Comparison of ENCODE assay signal across 9 mouse cellular contexts in the genomic region with DNA sequence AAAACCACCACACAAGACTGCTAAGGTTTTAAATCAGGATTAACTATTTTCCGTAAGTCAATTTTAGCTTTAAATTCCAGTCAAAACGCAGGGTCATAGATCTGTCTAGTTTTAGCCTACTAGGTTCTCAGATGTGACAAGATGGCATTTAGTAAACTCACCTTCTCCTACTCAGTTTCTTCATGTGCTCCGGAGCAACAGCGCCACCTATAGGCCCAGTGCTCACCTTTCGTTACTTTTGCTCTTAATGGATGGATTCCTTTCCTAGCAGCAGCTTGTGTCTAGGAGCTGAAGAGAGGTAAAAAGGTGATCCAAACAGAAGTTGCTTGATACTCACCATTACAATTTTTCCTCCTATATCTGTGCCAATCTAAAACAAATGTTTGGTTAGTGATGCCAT. TPM values are rescaled to one million over a fixed set of nuclear protein-coding genes. Genes with fewer than 3 reads are reported as not detected.
DNase-seq lines count a peak whose midpoint lies in the region; ATAC-seq and TF ChIP-seq lines count a peak whose summit lies in the region.
"Had no signal": no experiment of that assay in that cellular context is flagged by ENCODE, and none has a peak within 500 bp of the region (broad histone marks: within the 10 kb centered on the region; RNA-seq: fewer than 3 reads in every experiment).

No protein-coding gene starts in this region.

- no peaks in the 10 kb centered on the region for H3K9me3 ChIP-seq in heart, embryonic 11.5 days (replicated peaks; ENCODE audit: control insufficient read depth, low read length)
- H3K9me3 ChIP-seq: neural tube, embryonic 12.5 days had no signal

- H3K4me3 ChIP-seq in heart, embryonic 11.5 days (ENCODE audit: low read depth, low read length), result no peak overlapping the region
- H3K4me3 ChIP-seq in embryonic fibroblast, embryonic 13.5 days (ENCODE audit: insufficient read depth, low read length), result no peak overlapping the region
- H3K4me3 ChIP-seq: neural tube, embryonic 12.5 days had no signal

- no peak for TF ChIP-seq POLR2A in embryonic fibroblast, embryonic 13.5 days (IDR thresholded peaks at IDR 0.05; ENCODE audit: low read depth, low read length)

- peak; percentile 70 for TF ChIP-seq CTCF in embryonic fibroblast, embryonic 13.5 days (IDR thresholded peaks at IDR 0.05; ENCODE audit: borderline replicate concordance, insufficient read depth, low read length)

- DNase-seq in heart, adult 18-20 months, result peak; percentile 62 to 82
- DNase-seq in adrenal gland, postnatal 4 days (ENCODE audit: low spot score in 2 of 2), result peak; percentile 37 to 55
- DNase-seq in left cerebral cortex, adult 18-20 months (ENCODE audit: low spot score in 2 of 2), result peak; percentile 85 to 90
- peak; percentile 84 to 94 for DNase-seq in spleen, postnatal 10 days (ENCODE audit: low spot score in 2 of 2)

- H3K9ac ChIP-seq in heart, embryonic 11.5 days (ENCODE audit: low read depth, low read length), result no peak overlapping the region
- H3K9ac ChIP-seq: neural tube, embryonic 12.5 days had no signal

- 13% methylated on average over 5 of the region's 5 CpGs for WGBS in heart, embryonic 11.5 days (ENCODE audit: insufficient replicate concordance)

- H3K36me3 ChIP-seq in heart, embryonic 11.5 days (ENCODE audit: control insufficient read depth, insufficient read depth, low read length), result no peaks in the 10 kb centered on the region
- H3K36me3 ChIP-seq: neural tube, embryonic 12.5 days had no signal

- H3K27me3 ChIP-seq in heart, embryonic 11.5 days (ENCODE audit: control insufficient read depth, insufficient read depth, low read length), result no peaks in the 10 kb centered on the region
- H3K27me3 ChIP-seq: neural tube, embryonic 12.5 days had no signal

- no peak overlapping the region for H3K27ac ChIP-seq in heart, embryonic 11.5 days (ENCODE audit: low read depth, low read length)
- no peak overlapping the region for H3K27ac ChIP-seq in embryonic fibroblast, embryonic 13.5 days (ENCODE audit: insufficient read depth, low read length)
- H3K27ac ChIP-seq: neural tube, embryonic 12.5 days had no signal

- H3K4me1 ChIP-seq in heart, embryonic 11.5 days (ENCODE audit: control insufficient read depth, insufficient read depth, low read length), result no peaks in the 10 kb centered on the region
- H3K4me1 ChIP-seq in embryonic fibroblast, embryonic 13.5 days (ENCODE audit: control insufficient read depth, insufficient read depth, low read length), result no peaks in the 10 kb centered on the region
- H3K4me1 ChIP-seq: neural tube, embryonic 12.5 days had no signal

- no peak overlapping the region for H3K4me2 ChIP-seq in heart, embryonic 11.5 days
- H3K4me2 ChIP-seq: neural tube, embryonic 12.5 days had no signal

- ATAC-seq in heart, embryonic 11.5 days (replicated peaks; ENCODE audit: insufficient number of reproducible peaks, low FRiP score, low TSS enrichment), result no peak
- peak; percentile 98 for ATAC-seq in hematopoietic stem cell, adult 5-6 weeks (replicated peaks in 1 of 2; ENCODE audit: insufficient read depth in 1 of 2, low FRiP score in 2 of 2, low TSS enrichment in 1 of 2, low read depth in 1 of 2, poor library complexity in 2 of 2, severe bottlenecking in 2 of 2)
- peak; percentile 90 for ATAC-seq in megakaryocyte-erythroid progenitor cell, adult 5-6 weeks (replicated peaks; ENCODE audit: low FRiP score, low TSS enrichment, poor library complexity, severe bottlenecking)

RNA-seq across cellular contexts. Expression of gene Herc2, which starts 7.6 kb away (rescaled TPM):
- 10 to 100 TPM; 37.6 to 38.2 TPM for total RNA-seq in heart, adult 18-20 months (2021)
- polyA plus RNA-seq in heart, embryonic 11.5 days (2014; fragmentation: Nextera tagmentation; extraction: Ambion mirVana), result 14.5 and 21.1 TPM in 2 replicates
- total RNA-seq in adrenal gland, postnatal 4 days (2021), result 10 to 100 TPM; 45.0 to 49.7 TPM
- 55.5 and 58.3 TPM in 2 replicates for polyA plus RNA-seq in embryonic fibroblast, embryonic 13.5 days (2011; ENCODE audit: insufficient read length, low read depth, missing spikeins)
- 32.1 and 59.7 TPM in 2 replicates for total RNA-seq in hematopoietic stem cell, adult 5-6 weeks (2017)
- 100 to 1,000 TPM; 128 to 129 TPM for total RNA-seq in left cerebral cortex, adult 18-20 months (2021)
- 41.7 and 59.7 TPM in 2 replicates for total RNA-seq in megakaryocyte-erythroid progenitor cell, adult 5-6 weeks (2014; fragmentation: Nextera tagmentation)
- 30.8 and 51.5 TPM in 2 replicates for total RNA-seq in megakaryocyte-erythroid progenitor cell, adult 5-6 weeks (2017)

RNA-seq across cellular contexts. Expression of gene Nipa1, which starts 22.6 kb away (rescaled TPM):
- total RNA-seq in heart, adult 18-20 months (2021), result 1 to 10 TPM; 7.7 to 7.9 TPM
- polyA plus RNA-seq in heart, embryonic 11.5 days (2014; fragmentation: Nextera tagmentation; extraction: Ambion mirVana), result 4.4 and 5.4 TPM in 2 replicates
- 1 to 10 TPM; 9.3 to 9.5 TPM for total RNA-seq in adrenal gland, postnatal 4 days (2021)
- polyA plus RNA-seq in embryonic fibroblast, embryonic 13.5 days (2011; ENCODE audit: insufficient read length, low read depth, missing spikeins), result 12.2 and 13.8 TPM in 2 replicates
- 4.7 and 11.0 TPM in 2 replicates for total RNA-seq in hematopoietic stem cell, adult 5-6 weeks (2017)
- 10 to 100 TPM; 61.8 to 64.3 TPM for total RNA-seq in left cerebral cortex, adult 18-20 months (2021)
- 12.6 and 16.9 TPM in 2 replicates for total RNA-seq in megakaryocyte-erythroid progenitor cell, adult 5-6 weeks (2014; fragmentation: Nextera tagmentation)
- total RNA-seq in megakaryocyte-erythroid progenitor cell, adult 5-6 weeks (2017), result 25.5 and 31.7 TPM in 2 replicates
